Mouse (Mus musculus) layer of hippocampus, adult 11-12 months (tissue): ENCODE measurements at regions not wholly inside any gene's neighbourhood (a gene's known extent, or its start where the extent isn't known, plus 50 kb on each side); places are given as distances from the start of the nearest gene placed in this dataset.
"Not testable (repeated sequence)": the region's sequence is repeated elsewhere in the genome, so short reads cannot be mapped to it uniquely, and the experiment has no call there.

ENCODE experiments used
- DNase-seq: peaks from one replicate; pipeline ENCODE4 v3.0.0; 2022; ENCODE audit warnings: low spot score

- DNase-seq = no peak
These were observed 836.6 kb downstream of the Gm9195 start for GRCm38 (mm10) chr14:71654785-71655627.

- no peak for DNase-seq
These were observed 849.1 kb downstream of the Gm9195 start for GRCm38 (mm10) chr14:71642536-71642935.

- no peak for DNase-seq
These were observed 852.6 kb downstream of the Gm9195 start for GRCm38 (mm10) chr14:71639083-71639482.

GRCm38 (mm10) chr14:71635091-71635490 lies 856.5 kb downstream of the Gm9195 start:
- no peak for DNase-seq

GRCm38 (mm10) chr14:71609698-71610301 lies 881.8 kb downstream of the Gm9195 start:
- DNase-seq = no peak

GRCm38 (mm10) chr14:71603710-71604109 lies 887.9 kb downstream of the Gm9195 start:
- DNase-seq = no peak

GRCm38 (mm10) chr14:71597859-71598258 lies 893.8 kb downstream of the Gm9195 start:
- DNase-seq = no peak

- DNase-seq = no peak
These were observed 902.9 kb downstream of the Gm9195 start for GRCm38 (mm10) chr14:71588694-71589240.

GRCm38 (mm10) chr14:71588006-71588405 lies 903.6 kb downstream of the Gm9195 start:
- no peak for DNase-seq

- no peak for DNase-seq
These were observed 926.8 kb downstream of the Gm9195 start for GRCm38 (mm10) chr14:71564816-71565215.

- peak; percentile 10 for DNase-seq
These were observed 929.7 kb downstream of the Gm9195 start for GRCm38 (mm10) chr14:71561906-71562305.

- not testable (repeated sequence) for DNase-seq
These were observed 937.3 kb downstream of the Gm9195 start for GRCm38 (mm10) chr14:71554324-71554723.

- DNase-seq = no peak
These were observed 943.9 kb upstream of the Fam160b2 start for GRCm38 (mm10) chr14:71543580-71543979.

GRCm38 (mm10) chr14:71532074-71532659 lies 932.5 kb upstream of the Fam160b2 start:
- DNase-seq = no peak

- DNase-seq = no peak
These were observed 931.7 kb upstream of the Fam160b2 start for GRCm38 (mm10) chr14:71531298-71531697.

- peak; percentile 17 for DNase-seq
These were observed 930.8 kb upstream of the Fam160b2 start for GRCm38 (mm10) chr14:71530421-71530820.

GRCm38 (mm10) chr14:71518541-71518940 lies 918.9 kb upstream of the Fam160b2 start:
- DNase-seq = no peak

GRCm38 (mm10) chr14:71500851-71501250 lies 901.2 kb upstream of the Fam160b2 start:
- no peak for DNase-seq

GRCm38 (mm10) chr14:71491201-71491600 lies 891.6 kb upstream of the Fam160b2 start:
- no peak for DNase-seq

GRCm38 (mm10) chr14:71486176-71486970 lies 886.7 kb upstream of the Fam160b2 start:
- DNase-seq = no peak

GRCm38 (mm10) chr14:71475656-71476055 lies 876.0 kb upstream of the Fam160b2 start:
- DNase-seq = no peak

- no peak for DNase-seq
These were observed 874.3 kb upstream of the Fam160b2 start for GRCm38 (mm10) chr14:71473907-71474306.
